Mouse (Mus musculus): Measurements from ENCODE around the gene Rpe.

GRCm38 (mm10) chr1:66677928-66678327, 22.7 kb upstream of the Rpe start:
- TF ChIP-seq E2F4 (IDR thresholded peaks at IDR 0.05; ENCODE audit: insufficient read depth), result no peak
- no peak for TF ChIP-seq MYOD1 (IDR thresholded peaks at IDR 0.05; ENCODE audit: control insufficient read depth in 1 of 3, insufficient read length in 2 of 3, low read depth in 2 of 3)
- TF ChIP-seq USF1 (IDR thresholded peaks at IDR 0.05; ENCODE audit: low read depth), result no peak
- TF ChIP-seq MAX (IDR thresholded peaks at IDR 0.05; ENCODE audit: low read depth), result no peak
- no peak for TF ChIP-seq POLR2A (IDR thresholded peaks at IDR 0.05; ENCODE audit: insufficient read length, low read depth)
- TF ChIP-seq CEBPB (IDR thresholded peaks at IDR 0.05; ENCODE audit: insufficient read depth, poor library complexity, severe bottlenecking), result no peak
- TF ChIP-seq TCF3 (IDR thresholded peaks at IDR 0.05; ENCODE audit: insufficient read length, low read depth), result no peak
